Mouse (Mus musculus) lung, embryonic 15.5 days (tissue): Measurements from ENCODE around the gene Doc2g. TPM values are rescaled to one million over a fixed set of nuclear protein-coding genes. Genes with fewer than 3 reads are reported as not detected.

ENCODE experiments used
- ATAC-seq: fragments of 200-750 bp; cut with Nextera tagmentation; 2 replicates; pipeline ENCODE4 v1.8.0; 2017; ENCODE audit warnings: moderate number of reproducible peaks, borderline replicate concordance; ENCODE audit not compliant: low FRiP score, low TSS enrichment; ENCODE audit errors: extremely low read depth
- H3K27ac ChIP-seq: fragments of 300-500 bp; sonication (generic); 2 replicates; pipeline ENCODE4 v1.5.1; 2015; ENCODE audit warnings: moderate library complexity, mild to moderate bottlenecking, inconsistent platforms
- H3K27me3 ChIP-seq: fragments of 300-500 bp; sonication (generic); 2 replicates; pipeline ENCODE4 v1.6.1; 2015; ENCODE audit warnings: inconsistent platforms
- H3K36me3 ChIP-seq: fragments of 300-500 bp; sonication (generic); 2 replicates; pipeline ENCODE4 v1.6.1; 2015; ENCODE audit warnings: inconsistent platforms
- H3K4me1 ChIP-seq: fragments of 300-500 bp; sonication (generic); 2 replicates; pipeline ENCODE4 v1.6.1; 2015; ENCODE audit warnings: inconsistent platforms
- H3K4me2 ChIP-seq: fragments of 300-500 bp; sonication (generic); 2 replicates; pipeline ENCODE4 v1.6.1; 2015; ENCODE audit warnings: inconsistent platforms, mild to moderate bottlenecking, moderate library complexity
- H3K4me3 ChIP-seq: fragments of 300-500 bp; sonication (generic); 2 replicates; pipeline ENCODE4 v1.5.1; 2015; ENCODE audit warnings: mild to moderate bottlenecking, inconsistent platforms
- H3K9ac ChIP-seq: fragments of 300-500 bp; sonication (generic); 2 replicates; pipeline ENCODE4 v1.6.1; 2015; ENCODE audit warnings: inconsistent platforms
- H3K9me3 ChIP-seq: fragments of 300-500 bp; sonication (generic); 2 replicates; pipeline ENCODE4 v1.6.1; 2016; ENCODE audit warnings: inconsistent platforms
- WGBS: fragments of 180-500 bp; shearing (Covaris S2); methylation state at CpG from one replicate; pipeline ENCODE4 v1.1.7; 2015; 5-methylcytosine and 5-hydroxymethylcytosine counted together
- polyA plus RNA-seq: library from polyadenylated mRNA; unstranded; fragments of >200 nt; fragmentation: Nextera tagmentation; extraction: Ambion mirVana; gene quantifications from 2 replicates; pipeline ENCODE4 v1.2.1, GENCODE M21; 2015

Gene Doc2g
- polyA plus RNA-seq, 1 experiment from 2014 or later, result 4.9 TPM

GRCm38 (mm10) chr19:3991966-3992365 is 11.1 kb upstream of the Doc2g start:
- H3K4me1 ChIP-seq, result peaks cover 9% of the 10 kb centered on the region
- no peak overlapping the region for H3K9ac ChIP-seq
- H3K36me3 ChIP-seq, result no peaks in the 10 kb centered on the region
- H3K27me3 ChIP-seq, result no peaks in the 10 kb centered on the region
- H3K27ac ChIP-seq, result no peak overlapping the region
- ATAC-seq, result no peak
- WGBS, result 80% methylated on average over 3 of the region's 3 CpGs
- no peak overlapping the region for H3K4me3 ChIP-seq
- no peak overlapping the region for H3K4me2 ChIP-seq
- no peaks in the 10 kb centered on the region for H3K9me3 ChIP-seq

DNA sequence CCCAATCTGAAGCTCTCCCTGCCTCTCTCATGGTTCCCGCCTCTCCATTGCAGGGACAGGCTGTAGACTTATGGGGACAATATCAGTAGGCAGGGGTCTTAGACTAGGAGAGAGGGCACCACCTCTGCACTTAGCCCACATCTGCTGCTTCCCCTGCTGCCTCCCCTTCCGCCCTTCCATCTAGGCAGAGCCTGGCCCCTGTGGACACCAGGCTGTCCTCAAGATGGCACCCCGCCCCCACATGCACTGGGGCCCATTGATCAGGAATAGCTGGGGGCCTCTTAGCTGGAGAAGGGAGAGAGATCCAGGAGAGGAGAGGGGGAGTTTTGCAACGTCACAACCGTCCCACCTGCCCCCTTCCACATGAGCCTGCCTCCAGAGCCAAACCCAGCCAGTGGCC is 10.7 kb upstream of the Doc2g start, which contains the start of gene Tbx10:
Gene Tbx10, plus strand, starts transcription at position 337 of the 400 bp plus-strand sequence.
- H3K4me1 ChIP-seq, result peaks cover 7% of the 10 kb centered on the region; the same call in 1 of the 2 replicates
- no peaks in the 10 kb centered on the region for H3K27me3 ChIP-seq
- no peaks in the 10 kb centered on the region for H3K36me3 ChIP-seq
- no peaks in the 10 kb centered on the region for H3K9me3 ChIP-seq
- H3K9ac ChIP-seq, result no peak within 1 kb of the TSS
- H3K27ac ChIP-seq, result no peak within 1 kb of the TSS
- H3K4me2 ChIP-seq, result no peak within 1 kb of the TSS
- H3K4me3 ChIP-seq, result no peak within 1 kb of the TSS
- 46% methylated on average over 5 of the region's 5 CpGs for WGBS
- no peak for ATAC-seq

GRCm38 (mm10) chr19:3994932-3995331 is 8.2 kb upstream of the Doc2g start:
- ATAC-seq, result no peak
- Histone ChIP-seq H3K9ac (no peak overlapping the region), H3K4me2 (no peak overlapping the region), H3K9me3 (no peaks in the 10 kb centered on the region), H3K36me3 (no peaks in the 10 kb centered on the region), H3K4me3 (no peak overlapping the region), H3K27me3 (no peaks in the 10 kb centered on the region), H3K27ac (no peak overlapping the region), H3K4me1 (peaks cover 15% of the 10 kb centered on the region; the same call in 1 of the 2 replicates)
- WGBS, result 36% methylated on average over 6 of the region's 6 CpGs

GRCm38 (mm10) chr19:3995505-3995904 is 7.6 kb upstream of the Doc2g start:
- H3K9ac ChIP-seq, result no peak overlapping the region
- no peaks in the 10 kb centered on the region for H3K36me3 ChIP-seq
- WGBS, result 46% methylated on average over 3 of the region's 3 CpGs
- no peaks in the 10 kb centered on the region for H3K9me3 ChIP-seq
- H3K4me2 ChIP-seq, result no peak overlapping the region
- no peak overlapping the region for H3K27ac ChIP-seq
- ATAC-seq, result no peak
- H3K4me3 ChIP-seq, result no peak overlapping the region
- H3K4me1 ChIP-seq, result peaks cover 15% of the 10 kb centered on the region; the same call in 1 of the 2 replicates
- no peaks in the 10 kb centered on the region for H3K27me3 ChIP-seq

GRCm38 (mm10) chr19:3996106-3996505 is 7.0 kb upstream of the Doc2g start:
- no peaks in the 10 kb centered on the region for H3K27me3 ChIP-seq
- H3K27ac ChIP-seq, result no peak overlapping the region
- H3K9me3 ChIP-seq, result no peaks in the 10 kb centered on the region
- no peak overlapping the region for H3K4me2 ChIP-seq
- peaks cover 19% of the 10 kb centered on the region for H3K4me1 ChIP-seq
- H3K36me3 ChIP-seq, result no peaks in the 10 kb centered on the region
- ATAC-seq, result no peak
- no peak overlapping the region for H3K9ac ChIP-seq
- 49% methylated on average over 7 of the region's 7 CpGs for WGBS
- no peak overlapping the region for H3K4me3 ChIP-seq

- Histone ChIP-seq H3K4me2 (no peak overlapping the region), H3K36me3 (no peaks in the 10 kb centered on the region), H3K27me3 (no peaks in the 10 kb centered on the region), H3K4me1 (peaks cover 23% of the 10 kb centered on the region), H3K27ac (no peak overlapping the region), H3K9me3 (no peaks in the 10 kb centered on the region), H3K4me3 (no peak overlapping the region), H3K9ac (no peak overlapping the region)
- WGBS, result 80% methylated on average over 8 of the region's 8 CpGs
- no peak for ATAC-seq
Observed at GRCm38 (mm10) chr19:3996747-3997146, 6.4 kb upstream of the Doc2g start.

GRCm38 (mm10) chr19:3997231-3997630 is 5.9 kb upstream of the Doc2g start:
- Histone ChIP-seq H3K27ac (no peak overlapping the region), H3K9ac (no peak overlapping the region), H3K36me3 (no peaks in the 10 kb centered on the region), H3K27me3 (no peaks in the 10 kb centered on the region), H3K4me1 (peaks cover 23% of the 10 kb centered on the region), H3K4me3 (no peak overlapping the region), H3K4me2 (no peak overlapping the region), H3K9me3 (no peaks in the 10 kb centered on the region)
- 42% methylated on average over 8 of the region's 8 CpGs for WGBS
- ATAC-seq, result no peak

DNA sequence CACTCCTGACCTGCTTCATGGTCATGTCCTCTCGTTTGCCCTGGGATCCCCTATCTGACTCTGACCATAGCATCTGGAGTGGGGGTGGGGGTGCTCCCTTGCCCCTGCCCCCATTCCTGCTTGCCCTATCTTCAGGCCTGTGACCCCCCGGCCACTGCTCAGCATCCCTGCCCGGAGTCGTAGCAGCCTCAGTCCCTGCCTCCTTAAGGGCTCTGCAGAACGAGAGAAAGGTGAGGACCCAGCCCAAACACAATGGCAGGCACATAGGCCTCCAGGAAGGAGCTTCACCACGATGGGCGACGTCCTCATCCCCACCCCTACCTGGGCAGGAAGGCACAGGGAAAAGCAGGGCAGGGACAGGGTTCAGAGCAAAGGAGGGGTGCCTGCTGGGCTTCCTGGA is 4.8 kb upstream of the Doc2g start:
- Histone ChIP-seq H3K4me3 (no peak overlapping the region), H3K4me2 (no peak overlapping the region), H3K9me3 (no peaks in the 10 kb centered on the region), H3K4me1 (peaks cover 23% of the 10 kb centered on the region), H3K9ac (no peak overlapping the region), H3K27ac (no peak overlapping the region), H3K36me3 (no peaks in the 10 kb centered on the region), H3K27me3 (no peaks in the 10 kb centered on the region)
- no peak for ATAC-seq
- WGBS, result 56% methylated on average over 8 of the region's 8 CpGs

- H3K4me1 ChIP-seq, result peaks cover 23% of the 10 kb centered on the region
Observed at GRCm38 (mm10) chr19:3999121-3999730, 3.9 kb upstream of the Doc2g start.

DNA sequence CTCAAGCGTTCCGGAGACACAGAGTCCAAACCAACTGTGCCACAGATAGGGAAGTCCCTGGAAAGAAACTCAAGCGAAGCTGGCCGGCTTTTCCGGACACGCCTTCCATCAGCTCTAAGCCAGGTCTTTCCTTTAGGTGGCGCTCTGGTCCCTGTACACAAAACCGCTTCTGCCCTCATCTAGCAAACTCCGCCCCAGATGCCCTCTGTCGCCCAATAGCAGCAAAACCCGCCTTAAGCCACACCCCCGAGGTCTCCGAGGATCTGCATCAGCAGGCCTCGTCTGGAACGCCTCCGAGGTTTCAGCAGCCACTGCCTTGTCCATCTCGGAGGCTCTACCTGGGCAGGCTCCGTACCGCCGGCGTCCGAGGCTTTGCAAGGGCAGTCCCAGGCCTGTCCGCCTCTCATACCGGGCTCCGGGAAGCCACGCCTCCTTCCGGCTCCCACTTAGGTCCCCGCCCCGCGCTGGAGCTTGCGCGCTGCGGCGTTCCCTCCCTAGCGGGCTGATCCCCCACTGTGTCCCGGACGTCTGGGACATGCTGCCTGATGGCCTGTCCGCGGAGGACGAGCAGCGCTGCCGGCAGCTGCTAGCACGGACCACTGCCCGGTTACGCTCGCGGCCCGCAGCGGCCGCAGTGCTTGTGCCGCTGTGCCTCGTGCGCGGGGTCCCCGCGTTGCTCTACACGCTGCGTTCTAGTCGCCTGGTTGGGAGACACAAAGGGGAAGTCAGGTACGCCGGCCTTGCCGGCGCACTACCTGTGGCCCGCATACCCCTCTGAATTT is 2.8 kb upstream of the Doc2g start, which contains the start of the genes Nudt8 and Gm49405:
Gene Nudt8, plus strand, starts transcription at position 462 of the 782 bp plus-strand sequence.
Gene Gm49405, plus strand, starts transcription at position 508 of the 782 bp plus-strand sequence.
- Histone ChIP-seq H3K27me3 (no peaks in the 10 kb centered on the region), H3K36me3 (no peaks in the 10 kb centered on the region), H3K4me3 (peak within 1 kb of the TSS; percentile 91), H3K9me3 (no peaks in the 10 kb centered on the region), H3K9ac (peak within 1 kb of the TSS; percentile 92), H3K4me1 (peaks cover 23% of the 10 kb centered on the region), H3K27ac (peak within 1 kb of the TSS; percentile 100), H3K4me2 (peak within 1 kb of the TSS; percentile 95)
- under 1% methylated on average over 64 of the region's 64 CpGs for WGBS
- ATAC-seq, result peak; percentile 93

More at GRCm38 (mm10) chr19:3999121-3999730, 3.9 kb upstream of the Doc2g start:
- no peak overlapping the region for H3K27ac ChIP-seq
- 78% methylated on average over 9 of the region's 9 CpGs for WGBS
- no peak overlapping the region; the same call in 1 of the 2 replicates for H3K4me3 ChIP-seq
- H3K4me2 ChIP-seq, result peak overlapping the region; percentile 95
- H3K27me3 ChIP-seq, result no peaks in the 10 kb centered on the region
- no peaks in the 10 kb centered on the region for H3K9me3 ChIP-seq
- ATAC-seq, result no peak
- no peak overlapping the region for H3K9ac ChIP-seq
- no peaks in the 10 kb centered on the region for H3K36me3 ChIP-seq

DNA sequence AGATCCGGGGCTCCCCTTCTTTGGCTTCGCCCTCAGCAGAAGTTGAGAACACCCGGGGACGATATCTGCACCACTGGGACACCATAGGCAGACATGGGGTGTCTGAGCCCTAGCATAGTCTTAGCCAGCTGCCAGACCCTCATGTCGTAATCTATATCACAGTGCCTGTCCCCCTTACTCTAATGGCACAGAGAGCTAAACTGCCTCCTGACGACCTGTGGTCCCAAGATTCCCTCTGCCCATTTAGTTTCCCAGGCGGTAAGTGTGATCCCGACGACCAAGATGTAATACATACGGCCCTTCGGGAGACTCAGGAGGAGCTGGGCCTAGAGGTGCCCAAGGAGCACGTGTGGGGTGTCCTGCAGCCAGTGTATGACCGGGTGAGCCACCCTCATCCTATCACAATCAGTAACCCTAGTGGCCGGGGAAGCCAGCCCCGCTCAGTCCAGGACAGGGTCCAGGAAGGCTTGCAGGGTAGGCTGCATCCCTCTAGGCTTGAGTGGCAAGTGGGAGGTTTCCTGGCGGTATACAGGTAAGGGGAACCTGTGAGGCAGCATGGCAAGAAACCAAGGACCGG is 2.1 kb upstream of the Doc2g start:
- Histone ChIP-seq H3K4me2 (peak overlapping the region; percentile 95), H3K27me3 (no peaks in the 10 kb centered on the region), H3K4me1 (peaks cover 18% of the 10 kb centered on the region), H3K36me3 (peaks cover 3% of the 10 kb centered on the region; the same call in 1 of the 2 replicates), H3K9me3 (no peaks in the 10 kb centered on the region), H3K27ac (peak overlapping the region; percentile 100), H3K9ac (peak overlapping the region; percentile 92), H3K4me3 (peak overlapping the region; percentile 91)
- WGBS, result 15% methylated on average over 17 of the region's 17 CpGs
- no peak for ATAC-seq

GRCm38 (mm10) chr19:4001752-4002151 is 1.4 kb upstream of the Doc2g start:
- peak overlapping the region; percentile 95; the same call in 1 of the 2 replicates for H3K4me2 ChIP-seq
- 75% methylated on average over 5 of the region's 5 CpGs for WGBS

More at GRCm38 (mm10) chr19:4001752-4002151, 1.4 kb upstream of the Doc2g start:
- Histone ChIP-seq H3K9me3 (no peaks in the 10 kb centered on the region), H3K9ac (0 out of 2 replicates have a peak overlapping the region, but pooled peaks have one; percentile 92), H3K27me3 (no peaks in the 10 kb centered on the region), H3K4me3 (no peak overlapping the region), H3K27ac (no peak overlapping the region), H3K36me3 (peaks cover 10% of the 10 kb centered on the region), H3K4me1 (peaks cover 16% of the 10 kb centered on the region)
- no peak for ATAC-seq
